Mouse (Mus musculus) lung, postnatal 0 days (tissue): ENCODE data around the gene Spata17.

ENCODE experiments used
- CTCF ChIP-seq: IDR thresholded peaks from 2 replicates; pipeline ENCODE4 v1.5.1; 2016; ENCODE audit warnings: antibody characterized with exemption, mild to moderate bottlenecking
- EP300 ChIP-seq: IDR thresholded peaks from 2 replicates; pipeline ENCODE4 v1.6.1; 2016; ENCODE audit warnings: antibody characterized with exemption, mild to moderate bottlenecking, control low read depth

DNA sequence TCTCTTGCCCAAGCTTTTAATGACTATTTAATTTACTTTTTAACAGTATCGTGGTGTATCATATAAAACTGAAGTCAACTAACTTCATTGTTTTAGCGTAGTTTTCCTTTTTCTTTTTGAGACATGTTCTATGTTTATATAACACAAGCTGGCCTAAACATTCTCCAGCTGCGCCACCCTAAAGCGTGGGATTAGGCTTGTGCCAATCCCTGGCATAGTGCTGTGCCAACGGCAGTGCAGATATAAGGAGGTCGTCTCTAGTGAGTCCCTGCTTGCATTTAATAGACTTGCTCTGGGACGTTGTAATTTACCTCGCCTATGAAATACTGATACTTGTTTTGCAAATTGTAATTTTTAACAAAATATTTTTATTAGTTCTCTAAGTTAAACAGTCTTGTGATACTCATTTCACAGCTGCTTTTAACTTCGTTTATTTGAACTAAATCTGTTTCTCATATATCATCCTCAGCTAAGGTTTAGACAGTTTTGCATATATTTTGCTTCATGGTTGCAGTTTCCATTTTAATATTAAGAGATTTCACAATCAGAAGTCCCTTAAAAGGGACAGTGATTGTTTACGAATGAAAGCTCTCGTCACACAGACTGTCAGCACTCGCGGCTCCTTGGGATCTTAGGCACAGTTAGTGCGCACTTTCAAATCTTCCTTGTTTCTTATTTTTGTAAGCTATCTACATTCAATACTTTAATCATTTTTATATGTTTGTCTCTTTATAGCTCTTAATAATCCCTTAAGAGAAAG, 17.1 kb upstream of the Spata17 start:
- TF ChIP-seq CTCF = no peak
- TF ChIP-seq EP300 = no peak
